Mouse (Mus musculus) heart, postnatal 0 days (tissue): ENCODE measurements around the gene Btbd16.

Experiments
- CTCF ChIP-seq: IDR thresholded peaks from 2 replicates; pipeline ENCODE4 v1.5.1; 2016; ENCODE audit warnings: antibody characterized with exemption, control low read depth, low read depth
- EP300 ChIP-seq: IDR thresholded peaks from 2 replicates; pipeline ENCODE4 v1.6.1; 2016; ENCODE audit warnings: antibody characterized with exemption, low read depth

DNA sequence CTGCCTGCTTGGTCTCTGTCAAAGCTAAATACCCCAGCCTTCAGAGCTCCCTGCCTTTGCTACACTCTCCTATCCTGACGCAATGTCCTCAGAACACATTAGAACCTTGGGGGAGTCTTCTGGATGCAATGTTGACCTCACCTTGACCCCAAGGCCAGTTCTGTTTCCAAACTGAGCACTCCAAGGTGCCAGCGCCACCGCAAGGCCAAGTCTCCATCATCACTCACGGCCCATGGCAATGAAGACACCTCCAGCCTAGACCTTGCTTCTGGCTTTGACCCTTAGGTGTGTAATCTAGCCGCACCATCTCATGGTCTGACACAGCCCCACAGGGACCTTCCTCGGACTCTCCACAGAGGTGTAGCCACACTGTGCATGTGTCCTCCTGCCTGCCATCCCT lies 23.7 kb downstream of the Btbd16 start:
- no peak for TF ChIP-seq EP300
- no peak for TF ChIP-seq CTCF
